Mouse (Mus musculus): ENCODE results near the gene C1rl.
"Not testable (repeated sequence)": the region's sequence is repeated elsewhere in the genome, so short reads cannot be mapped to it uniquely, and the experiment has no call there.

C1rl gene

DNA sequence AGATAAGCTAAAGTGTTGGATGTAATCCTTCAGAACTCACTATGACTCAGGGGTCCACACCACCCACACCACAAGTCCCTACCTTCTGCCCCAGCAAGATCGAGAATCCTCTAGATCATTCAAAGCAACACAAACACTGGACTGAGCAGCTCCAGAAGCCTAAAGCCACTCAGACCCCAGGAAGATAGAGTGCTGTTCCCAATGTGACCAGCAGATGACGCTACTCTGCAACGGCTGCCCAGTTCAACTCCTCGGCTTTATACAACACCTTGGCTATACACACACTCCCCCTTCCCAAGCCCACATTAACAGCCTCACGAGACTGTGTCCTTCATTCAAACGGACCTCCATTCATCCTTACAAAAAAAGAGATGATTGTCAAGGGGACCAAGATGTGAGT, 20.1 kb upstream of the C1rl start:
- no peak for DNase-seq (ENCODE audit: inconsistent ontology term)

DNA sequence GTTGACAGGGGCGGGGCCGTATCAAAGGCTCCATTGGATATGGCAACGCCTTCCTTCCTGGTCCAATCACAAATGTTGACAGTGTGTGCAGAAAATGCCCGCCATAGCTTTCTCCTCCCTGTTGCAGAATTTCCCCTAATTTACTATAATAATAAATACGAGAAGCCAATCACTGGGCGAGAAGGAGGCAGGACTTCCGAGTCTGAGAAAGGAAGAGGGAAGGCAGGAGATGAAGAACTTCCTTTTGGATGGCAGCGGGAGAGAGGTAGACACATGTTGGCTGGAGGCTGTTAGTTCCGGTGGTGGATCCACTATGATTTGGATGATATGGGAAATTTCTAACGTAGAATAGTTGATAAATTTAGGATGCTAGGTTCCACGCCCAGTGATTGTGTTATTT, 18.3 kb upstream of the C1rl start:
- no peak for DNase-seq (ENCODE audit: inconsistent ontology term)

DNA sequence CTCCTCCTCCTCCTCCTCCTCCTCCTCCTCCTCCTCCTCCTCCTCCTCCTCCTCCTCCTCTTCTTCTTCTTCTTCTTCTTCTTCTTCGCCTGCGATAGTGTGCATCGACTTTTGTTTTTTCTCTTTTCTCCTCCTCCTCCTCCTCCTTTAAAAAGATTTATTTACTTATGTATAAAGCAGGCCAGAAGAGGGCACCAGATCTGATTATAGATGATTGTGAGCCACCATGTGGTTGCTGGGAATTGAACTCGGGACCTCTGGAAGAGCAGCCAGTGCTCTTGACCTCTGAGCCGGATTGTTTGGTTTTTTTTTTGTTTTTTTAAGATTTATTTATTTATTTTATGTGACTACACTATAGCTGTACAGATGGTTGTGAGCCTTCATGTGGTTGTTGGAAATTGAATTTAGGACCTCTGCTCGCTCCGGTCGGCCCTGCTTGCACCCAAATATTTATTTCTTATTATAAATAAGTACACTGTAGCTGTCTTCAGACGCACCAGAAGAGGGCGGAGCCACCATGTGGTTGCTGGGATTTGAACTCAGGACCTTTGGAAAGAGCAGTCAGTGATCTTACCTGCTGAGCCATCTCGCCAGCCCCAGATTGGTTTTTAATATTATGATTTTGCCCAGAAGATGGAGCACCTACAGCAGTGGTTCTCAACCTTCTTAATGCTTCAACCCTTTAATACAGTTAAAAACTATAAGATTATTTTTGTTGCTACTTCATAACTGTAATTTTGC, 17.4 kb upstream of the C1rl start:
- DNase-seq (ENCODE audit: inconsistent ontology term) = not testable (repeated sequence)

DNA sequence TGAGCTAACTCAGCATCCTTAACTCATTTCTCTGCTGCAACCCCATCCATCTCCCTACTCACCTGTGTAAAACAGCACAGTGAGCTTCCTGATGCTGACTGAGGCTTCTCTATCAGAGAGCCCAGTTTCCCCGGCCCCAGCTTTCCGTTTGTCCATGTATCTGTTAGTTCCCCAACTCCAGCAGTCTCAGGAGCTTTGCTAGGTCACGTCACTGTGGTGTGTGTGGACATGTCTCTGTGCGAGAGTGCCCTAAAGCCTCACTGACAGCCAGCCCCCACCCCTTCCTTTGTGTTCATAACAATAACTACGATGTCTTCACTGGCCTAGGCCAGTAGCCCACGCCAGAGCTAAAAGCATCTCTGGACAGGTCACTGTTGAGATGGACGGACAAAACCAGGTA, 16.7 kb upstream of the C1rl start:
- no peak for DNase-seq (ENCODE audit: inconsistent ontology term)

DNA sequence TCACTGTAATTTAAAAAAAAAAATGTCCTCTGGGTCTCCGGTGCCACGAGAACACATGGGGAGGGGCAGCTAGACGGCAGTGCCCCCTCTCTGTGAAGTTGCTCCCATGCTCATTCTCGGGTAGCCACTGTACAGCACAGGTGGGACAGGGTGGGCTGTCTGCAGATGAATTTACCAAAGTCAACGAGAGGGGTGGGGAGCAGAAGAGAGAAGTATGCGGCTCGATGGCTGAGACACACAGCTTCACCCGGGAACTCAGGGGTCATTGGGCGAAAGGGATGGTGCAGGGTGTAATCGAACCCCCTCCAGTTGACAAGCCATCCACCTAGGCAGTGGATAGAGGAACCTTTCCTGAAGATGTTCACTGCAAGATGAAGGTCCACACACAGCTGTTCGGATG, 16.1 kb upstream of the C1rl start:
- no peak for DNase-seq (ENCODE audit: inconsistent ontology term)

DNA sequence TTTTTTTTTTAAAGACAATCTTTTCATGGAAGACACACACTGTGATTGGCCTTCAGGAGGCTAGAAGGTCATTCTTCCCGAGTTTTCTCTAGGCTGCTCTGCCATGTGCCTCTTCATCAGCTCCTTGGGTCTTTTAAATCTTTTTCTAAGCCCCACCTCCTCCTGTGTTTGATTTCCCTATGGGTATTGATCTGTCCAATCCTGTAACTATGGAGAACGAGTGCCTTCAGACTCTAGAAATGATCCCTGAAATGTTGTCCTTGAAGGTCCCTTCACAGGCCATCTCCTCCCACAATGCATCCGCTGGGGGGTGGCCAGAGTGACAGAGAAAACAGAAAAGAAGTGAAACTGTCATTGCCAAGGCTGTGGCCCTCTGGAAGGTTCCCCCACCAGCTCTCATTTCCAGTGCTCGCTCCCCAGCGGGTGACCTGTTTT, 15.7 kb upstream of the C1rl start:
- DNase-seq (ENCODE audit: inconsistent ontology term) = no peak

DNA sequence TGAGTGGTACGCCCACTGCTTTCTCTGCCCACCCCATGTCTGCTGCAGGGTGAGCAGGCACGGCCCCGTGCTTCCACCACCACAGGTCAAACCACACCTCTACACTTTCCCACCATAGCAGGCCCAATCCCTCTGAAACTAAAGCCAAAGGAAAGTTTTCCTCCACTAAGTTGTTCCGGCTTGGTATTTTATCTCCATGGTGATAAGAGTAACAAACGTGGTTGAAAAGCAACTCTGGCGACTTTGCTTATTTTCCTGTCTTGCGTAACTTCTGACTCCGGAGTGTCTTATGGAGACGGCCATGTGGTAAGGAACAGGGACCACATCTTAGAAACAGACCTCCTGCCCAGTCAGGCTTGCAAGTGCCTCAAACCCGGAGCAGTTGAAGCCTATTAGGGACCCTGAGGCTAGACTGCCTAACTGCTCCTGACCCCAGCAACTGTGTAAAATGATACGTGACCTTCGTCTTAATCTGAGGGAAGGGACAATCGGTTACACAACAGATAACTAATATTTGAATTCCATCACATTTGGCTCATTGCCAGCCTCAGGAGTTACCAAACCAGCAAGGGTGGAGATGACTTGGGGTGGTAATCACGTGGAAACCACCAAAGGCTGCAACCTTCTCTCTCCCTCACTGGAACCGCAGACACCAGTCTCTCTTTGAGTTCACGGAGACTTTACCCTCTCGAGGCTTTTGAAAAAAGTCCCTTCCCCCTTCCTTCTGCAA, 14.8 kb upstream of the C1rl start:
- no peak for DNase-seq (ENCODE audit: inconsistent ontology term)

DNA sequence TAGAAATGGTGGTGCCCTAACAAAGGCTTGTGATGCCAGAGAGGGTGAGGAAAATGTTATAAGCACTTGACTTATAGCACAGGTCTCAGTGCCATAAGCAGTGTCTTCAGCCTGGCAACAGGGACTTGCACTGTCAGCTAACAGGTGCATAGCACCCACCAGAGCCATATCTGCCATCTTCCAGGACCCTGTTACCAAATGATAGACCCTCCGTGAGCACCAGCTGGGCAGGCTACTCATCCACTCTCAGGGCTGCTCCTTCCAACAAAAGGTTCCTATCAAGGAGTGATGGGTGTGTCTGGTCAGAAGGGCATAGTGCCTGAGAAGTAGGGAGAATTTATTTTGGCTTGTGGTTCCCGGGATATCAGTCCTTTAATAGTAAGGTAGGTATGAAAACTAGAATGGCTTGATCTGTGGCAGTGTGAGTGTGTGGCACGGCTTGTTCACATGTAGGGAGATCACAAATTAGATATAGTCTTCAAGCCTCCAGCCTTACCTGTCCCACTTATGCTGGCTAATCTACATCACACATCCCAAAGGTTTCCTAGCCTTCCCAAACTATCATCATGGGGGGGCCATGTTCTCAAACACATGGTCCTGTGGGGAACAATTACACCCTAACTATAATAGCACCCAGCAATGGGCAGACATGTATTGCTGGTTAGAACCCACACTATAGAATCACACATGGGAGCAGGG, 13.9 kb upstream of the C1rl start:
- DNase-seq (ENCODE audit: inconsistent ontology term) = no peak

DNA sequence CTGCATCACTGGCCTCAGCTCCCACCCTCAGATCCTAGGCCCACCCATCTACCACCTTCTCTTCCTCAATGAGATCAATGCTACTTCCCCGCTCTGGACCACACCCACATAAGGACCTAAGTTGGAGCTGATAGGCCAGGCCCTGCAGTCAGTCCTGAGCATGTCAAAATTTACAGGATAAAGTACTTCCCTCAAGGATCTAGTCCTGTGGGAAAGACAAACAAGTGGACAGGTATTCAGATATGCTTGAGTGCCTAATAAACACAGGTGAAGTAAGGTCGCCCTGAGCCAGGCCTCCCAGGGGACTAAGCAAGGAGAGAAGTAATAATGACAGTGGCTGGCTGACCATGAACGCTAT, 13.4 kb upstream of the C1rl start:
- DNase-seq (ENCODE audit: inconsistent ontology term) = no peak

DNA sequence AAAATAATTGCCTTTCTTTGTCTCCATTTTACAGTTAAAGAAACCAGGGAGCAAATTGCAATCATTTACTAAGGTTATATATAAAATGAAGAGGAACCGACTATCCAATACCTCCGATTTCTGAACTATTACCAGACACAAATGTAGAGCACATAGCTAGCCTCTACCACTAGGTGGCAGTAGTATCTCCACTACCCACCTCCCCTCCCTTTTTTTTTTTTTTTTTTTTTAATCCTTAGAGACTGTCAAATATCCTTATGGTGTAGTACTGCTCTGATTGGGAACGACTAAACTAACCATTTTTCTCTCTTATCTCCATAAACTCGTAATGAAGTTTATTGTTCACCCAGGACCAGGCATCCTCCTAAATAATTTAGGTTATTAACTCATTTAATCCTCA, 12.6 kb upstream of the C1rl start:
- peak; percentile 17 for DNase-seq (ENCODE audit: inconsistent ontology term)

DNA sequence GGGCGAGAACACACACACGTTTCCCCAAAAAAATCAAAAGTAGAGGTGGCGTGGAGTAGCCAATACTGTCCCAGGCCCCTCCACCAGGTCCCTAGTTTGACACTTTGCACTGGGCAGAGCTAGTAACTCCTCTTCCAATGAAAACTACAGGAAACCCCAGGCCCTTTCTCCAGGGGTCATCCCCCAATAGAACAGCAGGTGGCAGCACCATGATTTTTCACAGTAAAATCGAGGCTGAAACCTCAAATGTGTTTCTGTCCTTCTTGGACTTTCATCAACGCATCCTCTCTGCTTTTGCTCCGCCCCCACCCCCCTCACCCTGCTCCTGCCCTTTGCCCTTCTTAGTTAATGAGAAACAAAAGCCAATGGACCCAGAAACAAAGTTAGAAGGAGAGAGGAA, 11.3 kb upstream of the C1rl start:
- DNase-seq (ENCODE audit: inconsistent ontology term) = peak; percentile 52

DNA sequence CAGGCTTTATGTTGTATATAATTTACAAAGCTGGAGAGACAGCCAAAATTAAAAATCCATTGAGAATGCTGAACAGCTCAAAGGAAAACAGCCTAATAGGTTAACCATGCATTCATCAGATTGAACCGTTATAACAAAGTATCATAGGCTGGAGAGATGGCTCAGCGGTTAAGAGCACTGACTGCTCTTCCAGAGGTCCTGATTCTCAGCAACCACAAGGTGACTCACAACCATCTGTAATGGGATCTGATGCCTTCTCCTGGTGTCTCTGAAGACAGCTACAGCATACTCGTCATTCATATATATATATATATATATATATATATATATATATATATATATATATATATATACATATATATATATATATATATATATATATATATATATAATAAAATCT, 9.1 kb upstream of the C1rl start:
- DNase-seq (ENCODE audit: inconsistent ontology term) = not testable (repeated sequence)

DNA sequence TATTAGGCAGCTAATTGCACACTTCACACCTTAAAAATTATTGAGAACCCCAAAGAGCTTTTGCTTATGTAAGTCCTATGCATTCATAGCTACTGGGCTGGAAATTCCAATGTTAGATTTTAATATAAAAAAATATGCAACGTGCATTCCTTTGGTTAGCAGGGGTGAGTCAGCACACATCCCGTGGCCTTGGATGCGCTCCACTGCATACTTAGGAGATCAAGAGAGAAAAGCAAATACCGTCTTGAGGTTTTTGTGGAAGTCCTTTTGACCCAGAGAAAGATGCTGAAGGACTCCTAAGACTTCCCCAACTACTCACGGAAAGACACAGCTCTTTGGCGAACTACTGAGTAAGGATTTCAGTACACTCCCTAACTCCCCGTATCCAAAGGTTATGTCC, 8.1 kb upstream of the C1rl start:
- peak; percentile 70 for DNase-seq (ENCODE audit: inconsistent ontology term)

DNA sequence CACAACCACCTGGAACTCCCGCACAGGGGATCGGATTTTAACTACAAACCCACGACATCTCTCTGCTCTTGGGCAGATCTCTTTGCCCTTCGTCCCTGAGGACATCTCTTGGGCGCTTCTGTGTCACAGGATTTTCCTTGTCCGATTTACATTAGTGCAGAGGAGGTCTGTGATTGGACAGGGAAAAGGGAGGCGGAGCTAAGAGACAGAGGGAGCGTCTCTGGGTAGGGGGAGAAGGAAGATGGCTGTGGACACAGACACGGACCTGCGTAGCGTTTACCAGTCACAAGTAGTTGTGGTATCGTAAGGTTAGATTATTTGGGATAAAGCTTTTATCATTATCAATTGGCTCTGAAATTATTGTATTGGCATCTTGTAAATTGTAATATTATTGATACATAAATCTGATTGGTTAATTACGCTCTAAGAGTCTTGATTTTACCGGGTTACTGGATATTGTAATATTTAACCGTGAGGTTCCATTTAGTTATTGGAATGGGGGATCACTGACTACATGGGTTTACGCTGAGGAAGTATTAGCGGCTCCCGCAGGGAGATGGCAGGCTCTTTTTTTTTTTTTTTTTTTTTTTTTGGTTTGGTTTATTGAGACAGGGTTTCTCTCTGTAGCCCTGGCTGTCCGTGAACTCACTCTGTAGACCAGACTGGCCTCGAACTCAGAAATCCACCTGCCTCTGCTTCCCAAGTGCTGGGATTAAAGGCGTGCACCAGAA, 7.3 kb upstream of the C1rl start:
- no peak for DNase-seq (ENCODE audit: inconsistent ontology term)

DNA sequence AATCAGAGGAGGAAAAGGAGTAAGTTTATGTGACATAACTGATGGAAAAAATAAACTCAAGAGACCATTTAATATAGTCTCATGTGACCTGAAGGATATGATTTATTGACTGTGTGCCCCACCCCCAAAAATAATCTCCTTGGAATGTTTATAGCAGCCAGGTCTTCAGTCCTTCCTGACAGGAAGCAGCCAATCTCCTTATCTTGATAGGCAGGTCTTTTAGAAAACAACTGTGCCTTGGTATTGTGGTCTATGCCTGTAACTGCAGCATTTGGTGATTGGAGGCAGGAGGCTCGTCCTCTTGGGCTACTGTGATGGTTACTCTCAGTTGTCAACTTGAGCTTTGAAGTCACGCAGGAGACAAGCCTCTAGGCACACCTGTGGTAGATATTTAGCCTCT, 5.4 kb upstream of the C1rl start:
- no peak for DNase-seq (ENCODE audit: inconsistent ontology term)

DNA sequence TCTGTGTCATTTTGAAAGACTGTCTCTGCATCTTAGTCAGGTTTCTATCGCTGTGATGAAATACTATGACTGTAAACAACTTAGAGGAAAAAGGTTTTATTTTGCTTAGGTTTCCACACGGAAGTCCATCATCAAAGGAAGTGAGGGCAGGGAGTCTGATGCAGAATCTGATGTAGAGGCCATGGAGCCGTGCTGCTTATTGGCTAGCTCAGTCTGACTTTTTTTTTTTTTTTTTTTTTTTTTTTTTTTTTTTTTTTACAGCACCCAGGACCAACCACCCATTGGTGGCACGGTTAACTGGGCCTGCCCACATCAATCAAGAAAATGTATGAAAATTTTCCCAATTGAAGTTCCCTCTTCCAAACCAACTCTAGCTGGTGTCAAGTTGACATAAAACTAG, 4.0 kb upstream of the C1rl start:
- no peak for DNase-seq (ENCODE audit: inconsistent ontology term)

DNA sequence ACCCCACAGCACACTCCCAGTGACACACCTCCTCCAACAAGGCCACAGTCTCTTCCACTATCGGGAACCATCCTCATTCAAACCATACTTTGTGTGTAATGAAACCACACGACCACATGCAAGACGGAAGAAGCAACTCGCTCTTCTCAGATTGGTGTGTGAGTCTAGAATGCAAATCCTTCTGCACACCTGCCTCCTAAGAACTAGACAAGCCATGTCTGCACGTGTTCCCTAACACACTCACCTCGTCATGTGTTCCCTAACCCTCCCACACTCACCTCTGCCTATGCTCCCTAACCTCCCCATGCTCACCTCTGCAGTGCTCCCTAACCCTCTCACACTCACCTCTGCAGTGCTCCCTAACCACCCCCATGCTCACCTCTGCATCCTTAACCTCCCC, 1.5 kb upstream of the C1rl start:
- DNase-seq (ENCODE audit: inconsistent ontology term) = no peak

DNA sequence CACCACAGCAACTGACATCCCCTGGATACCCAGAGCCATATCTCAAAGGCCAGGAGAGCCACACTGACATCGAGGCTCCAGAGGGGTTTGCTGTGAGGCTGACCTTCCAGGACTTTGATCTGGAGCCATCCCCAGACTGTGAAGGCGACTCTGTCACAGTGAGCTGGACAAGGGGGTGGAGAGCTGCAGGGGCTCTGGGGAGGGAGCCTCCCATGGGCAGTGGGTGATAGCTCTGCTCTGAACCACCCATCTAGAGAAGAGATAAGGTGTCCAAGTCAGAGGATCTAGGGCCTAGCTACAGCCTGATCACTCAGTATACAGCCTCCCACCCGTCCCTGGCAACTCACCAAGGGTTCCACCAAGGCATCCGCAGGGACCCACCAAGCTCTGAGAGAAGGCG, 973 bp downstream of the C1rl start:
- no peak for DNase-seq (ENCODE audit: inconsistent ontology term)

DNA sequence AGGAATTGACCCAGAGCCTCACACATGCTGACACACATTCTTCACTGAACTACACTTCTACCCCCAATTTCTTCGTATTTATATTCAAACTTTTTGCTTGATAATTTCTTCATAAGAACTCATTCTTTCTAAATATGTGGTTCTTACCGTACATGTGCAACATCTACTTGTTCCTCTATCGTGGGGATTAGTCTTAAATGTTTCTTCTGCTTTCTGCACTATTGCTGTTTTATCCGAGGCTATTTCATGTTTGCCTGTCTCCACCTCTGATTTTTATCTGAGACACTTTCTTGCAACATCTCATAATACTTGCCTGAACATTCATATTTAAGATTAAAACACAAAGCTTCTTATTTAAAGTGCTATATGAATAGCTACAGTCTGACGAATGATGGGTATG, 3.1 kb downstream of the C1rl start:
- no peak for DNase-seq (ENCODE audit: inconsistent ontology term)

DNA sequence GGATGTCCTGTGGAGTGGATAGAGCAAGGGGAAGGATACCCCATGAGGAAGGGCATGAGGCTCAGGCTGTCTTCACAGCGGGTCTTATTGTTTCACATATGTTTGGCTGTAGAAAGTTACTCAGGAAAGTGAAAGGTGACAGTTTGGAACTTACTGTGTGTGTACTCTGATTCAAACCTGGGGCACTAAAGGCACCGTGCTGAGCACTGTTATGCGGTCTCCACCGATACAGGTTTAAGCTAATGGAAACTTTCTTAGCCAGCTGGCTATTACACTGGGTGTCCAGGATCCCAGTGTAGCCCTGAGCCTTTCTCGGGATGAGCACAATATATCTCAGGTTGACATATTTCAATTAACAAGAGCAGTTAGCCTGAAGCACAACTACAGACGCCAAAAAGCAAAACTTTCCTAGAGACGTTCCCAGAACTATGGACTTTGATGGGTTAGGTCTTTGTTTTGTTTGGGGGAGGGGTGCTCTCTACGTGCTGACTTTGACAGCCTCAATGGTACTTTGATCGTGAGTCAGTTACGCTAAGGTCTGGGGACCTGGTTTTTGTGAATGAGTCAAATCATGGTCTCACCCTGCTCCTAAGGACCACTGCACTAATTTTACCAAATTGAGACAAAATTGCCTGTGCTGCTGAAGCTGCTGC, 7.1 kb downstream of the C1rl start:
- DNase-seq (ENCODE audit: inconsistent ontology term) = no peak

DNA sequence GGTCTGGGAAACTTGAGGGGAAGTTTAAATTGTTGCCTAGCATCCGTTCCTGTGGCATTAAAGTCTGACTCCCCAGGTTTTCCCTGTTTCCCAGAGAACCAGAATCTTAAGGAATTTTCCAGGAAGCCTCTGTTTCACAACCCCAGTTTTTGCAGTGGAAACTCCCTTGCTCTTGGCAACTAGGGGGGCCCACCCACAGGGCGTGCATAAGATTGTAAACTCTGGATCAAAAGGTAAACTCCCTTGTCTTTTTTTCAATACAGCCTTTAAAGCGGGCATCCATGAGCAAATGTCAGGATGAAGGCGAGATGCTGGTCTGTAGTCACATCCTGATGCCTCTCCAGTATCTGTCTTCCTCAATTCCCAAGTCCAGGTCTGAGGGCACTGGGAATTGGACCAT, 8.6 kb downstream of the C1rl start:
- no peak for DNase-seq (ENCODE audit: inconsistent ontology term)

DNA sequence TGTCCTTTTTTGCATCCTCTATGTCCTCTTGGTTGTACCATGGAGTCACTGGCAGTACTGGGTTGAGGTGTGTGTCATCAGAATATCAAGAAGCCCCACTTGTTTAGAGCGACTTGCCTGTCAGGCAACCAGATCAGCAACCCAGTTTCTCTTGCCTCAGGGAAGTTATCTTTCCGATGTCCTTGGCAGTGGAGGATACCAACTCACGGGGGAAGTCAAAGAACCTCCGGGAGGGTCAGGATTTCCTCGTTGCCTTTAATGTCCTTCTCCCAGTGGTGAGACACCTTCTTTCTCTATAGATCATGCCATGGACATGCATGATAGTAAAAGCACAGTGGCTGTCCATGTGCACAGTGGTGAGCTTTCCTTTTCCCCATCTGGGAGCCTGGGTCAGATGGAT, 9.1 kb downstream of the C1rl start:
- DNase-seq (ENCODE audit: inconsistent ontology term) = no peak
